Mouse (Mus musculus) kidney, embryonic 16.5 days (tissue): ENCODE measurements around the gene Ccdc194. TPM values are rescaled to one million over a fixed set of nuclear protein-coding genes. Genes with fewer than 3 reads are reported as not detected.
A peak's percentile ranks its signal among the peaks of the same experiment; 100 is the strongest.
"Not testable (repeated sequence)": the region's sequence is repeated elsewhere in the genome, so short reads cannot be mapped to it uniquely, and the experiment has no call there.

ENCODE experiments used
- ATAC-seq: fragments of 200-750 bp; cut with Nextera tagmentation; 2 replicates; pipeline ENCODE4 v1.8.0; 2017; ENCODE audit warnings: moderate TSS enrichment; ENCODE audit not compliant: low FRiP score, low TSS enrichment
- H3K27ac ChIP-seq: fragments of 300-500 bp; sonication (generic); 2 replicates; pipeline ENCODE4 v1.5.1; 2014; ENCODE audit warnings: low read length
- H3K27me3 ChIP-seq: fragments of 300-500 bp; sonication (generic); 2 replicates; pipeline ENCODE4 v1.6.1; 2014; ENCODE audit warnings: low read length, control low read depth, mixed read lengths; ENCODE audit not compliant: insufficient read depth
- H3K36me3 ChIP-seq: fragments of 300-500 bp; sonication (generic); 2 replicates; pipeline ENCODE4 v1.6.1; 2014; ENCODE audit warnings: low read length, control low read depth, mixed read lengths; ENCODE audit not compliant: insufficient read depth
- H3K4me1 ChIP-seq: fragments of 300-500 bp; sonication (generic); 2 replicates; pipeline ENCODE4 v1.6.1; 2014; ENCODE audit warnings: low read length, control low read depth, mixed read lengths; ENCODE audit not compliant: insufficient read depth
- H3K4me2 ChIP-seq: fragments of 300-500 bp; sonication (generic); replicated peaks from 2 replicates; pipeline ENCODE4 v1.6.1; 2014; ENCODE audit warnings: low read depth, low read length
- H3K4me3 ChIP-seq: fragments of 300-500 bp; sonication (generic); 2 replicates; pipeline ENCODE4 v1.5.1; 2014; ENCODE audit warnings: mild to moderate bottlenecking, low read length
- H3K9ac ChIP-seq: fragments of 300-500 bp; sonication (generic); replicated peaks from 2 replicates; pipeline ENCODE4 v1.6.1; 2014; ENCODE audit warnings: low read length
- H3K9me3 ChIP-seq: fragments of 300-500 bp; sonication (generic); 2 replicates; pipeline ENCODE4 v1.6.1; 2016; ENCODE audit warnings: low read length, control low read depth
- WGBS: fragments of 180-500 bp; shearing (Covaris S2); extraction: QIAGEN DNeasy Blood & Tissue Kit; methylation state at CpG from one replicate; pipeline ENCODE4 v1.1.7; 2014; 5-methylcytosine and 5-hydroxymethylcytosine counted together
- polyA plus RNA-seq: library from polyadenylated mRNA; unstranded; fragments of >200 nt; fragmentation: Nextera tagmentation; extraction: Ambion mirVana; gene quantifications from 2 replicates; pipeline ENCODE4 v1.2.1, GENCODE M21; 2015

Gene Ccdc194
- polyA plus RNA-seq, 1 experiment from 2014 or later, result 0.61 TPM

DNA sequence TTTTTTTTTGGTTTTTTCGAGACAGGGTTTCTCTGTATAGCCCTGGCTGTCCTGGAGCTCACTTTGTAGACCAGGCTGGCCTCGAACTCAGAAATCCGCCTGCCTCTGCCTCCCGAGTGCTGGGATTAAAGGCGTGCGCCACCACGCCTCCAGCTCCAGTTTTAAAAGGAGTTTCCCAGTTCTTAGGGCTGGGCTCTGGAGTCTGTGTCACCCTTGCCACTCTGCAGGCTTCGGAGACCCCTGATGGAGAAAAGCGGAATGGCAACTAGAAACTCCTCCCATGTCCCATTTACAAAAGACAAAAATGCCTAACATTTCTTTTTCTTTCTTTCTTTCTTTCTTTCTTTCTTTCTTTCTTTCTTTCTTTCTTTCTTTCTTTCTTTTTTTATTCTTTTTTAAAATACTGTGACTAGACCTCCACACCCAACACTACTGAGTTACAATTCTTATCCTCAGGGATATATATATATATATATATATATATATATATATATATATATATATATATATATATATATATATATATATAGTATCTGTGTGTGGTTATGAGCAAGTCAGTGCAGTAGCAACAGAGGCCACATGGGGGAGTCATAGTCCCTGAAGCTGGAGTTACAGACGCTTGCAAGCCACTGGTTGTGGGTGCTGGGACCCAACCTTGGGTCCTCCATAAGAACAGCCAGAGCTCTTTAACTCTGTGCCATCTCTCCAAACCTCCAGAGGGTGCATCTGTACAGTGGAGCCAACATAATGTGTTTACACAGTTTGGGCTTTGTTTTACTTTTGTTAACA is 6.3 kb downstream of the Ccdc194 start:
- H3K27me3 ChIP-seq, H3K27ac ChIP-seq, H3K9me3 ChIP-seq, H3K4me3 ChIP-seq, H3K4me2 ChIP-seq, H3K36me3 ChIP-seq, H3K9ac ChIP-seq, ATAC-seq: not testable (repeated sequence)
- 31% methylated on average over 10 of the region's 10 CpGs for WGBS
- peaks cover 10% of the 10 kb centered on the region; the same call in 1 of the 2 replicates for H3K4me1 ChIP-seq

- no peaks in the 10 kb centered on the region for H3K9me3 ChIP-seq
- no peaks in the 10 kb centered on the region for H3K36me3 ChIP-seq
- no peak for ATAC-seq
- H3K4me3 ChIP-seq, result no peak overlapping the region
- H3K9ac ChIP-seq, result no peak overlapping the region; the same call in 1 of the 2 replicates
- H3K4me1 ChIP-seq, result peaks cover 9% of the 10 kb centered on the region; the same call in 1 of the 2 replicates
- 19% methylated on average over 6 of the region's 6 CpGs for WGBS
- no peaks in the 10 kb centered on the region for H3K27me3 ChIP-seq
- no peak overlapping the region for H3K4me2 ChIP-seq
- peak overlapping the region; percentile 57; the same call in 1 of the 2 replicates for H3K27ac ChIP-seq
Measured at GRCm38 (mm10) chr8:71516786-71517185, 8.7 kb downstream of the Ccdc194 start.

DNA sequence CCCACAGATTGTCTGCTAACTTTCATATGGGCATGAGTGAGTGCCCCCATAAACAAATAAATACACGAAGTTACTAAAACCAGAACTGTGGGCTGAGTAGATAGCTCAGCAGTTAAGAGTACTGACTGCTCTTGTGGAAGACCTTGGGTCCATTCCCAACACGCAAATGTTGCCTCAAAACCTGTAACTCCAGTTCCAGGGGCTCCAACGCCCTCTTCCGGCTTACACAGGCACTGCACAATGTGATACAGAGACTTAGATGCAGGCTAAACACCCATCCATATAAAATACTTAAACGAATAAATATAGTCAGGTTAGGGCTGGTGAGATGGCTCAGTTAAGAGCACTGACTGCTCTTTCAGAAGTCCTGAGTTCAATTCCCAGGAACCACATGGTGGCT is 10.5 kb downstream of the Ccdc194 start:
- no peak overlapping the region for H3K9ac ChIP-seq
- 66% methylated on average over 5 of the region's 5 CpGs for WGBS

DNA sequence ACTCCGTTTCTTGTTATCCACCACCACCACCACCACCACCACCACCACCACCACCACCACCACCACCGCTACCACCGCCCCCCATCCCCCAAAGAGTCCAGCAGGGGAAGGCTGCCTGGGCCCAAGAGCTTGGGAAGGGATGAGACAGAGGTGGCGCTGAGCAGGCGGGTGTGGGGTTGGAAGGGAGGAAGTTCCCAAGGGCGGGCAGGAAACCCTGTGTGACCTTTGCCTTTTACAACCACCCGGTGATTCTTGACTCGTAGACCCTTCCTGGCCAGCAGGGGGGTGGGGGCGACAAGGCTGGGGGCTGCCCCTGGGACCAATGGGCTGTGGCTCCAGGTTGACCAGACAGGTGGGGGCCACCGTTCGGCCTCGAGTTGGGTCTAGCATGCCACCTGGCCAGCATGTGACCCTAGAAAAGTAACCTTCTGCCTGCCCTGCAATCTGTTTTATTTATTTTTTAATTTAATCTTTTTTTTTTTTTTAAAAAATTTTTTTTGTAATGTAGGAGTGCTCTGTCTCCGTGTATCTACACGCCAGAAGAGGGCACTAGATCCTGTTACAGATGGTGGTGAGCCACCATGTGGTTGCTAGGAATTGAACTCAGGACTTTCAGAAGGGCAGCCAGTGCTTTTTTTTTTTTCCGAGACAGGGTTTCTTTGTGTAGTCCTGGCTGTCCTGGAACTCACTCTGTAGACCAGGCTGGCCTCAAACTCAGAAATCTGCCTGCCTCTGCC is 12.3 kb downstream of the Ccdc194 start:
- H3K4me3 ChIP-seq, result no peak overlapping the region
- H3K9me3 ChIP-seq, result no peaks in the 10 kb centered on the region
- WGBS, result 54% methylated on average over 12 of the region's 15 CpGs
- H3K27ac ChIP-seq, result no peak overlapping the region
- H3K27me3 ChIP-seq, result peaks cover 14% of the 10 kb centered on the region
- H3K9ac ChIP-seq, result no peak overlapping the region
- H3K36me3 ChIP-seq, result no peaks in the 10 kb centered on the region
- H3K4me2 ChIP-seq, result no peak overlapping the region
- ATAC-seq, result 0 out of 2 replicates have a peak, but pooled peaks have one; percentile 17
- H3K4me1 ChIP-seq, result peaks cover 7% of the 10 kb centered on the region; the same call in 1 of the 2 replicates

More for the DNA sequence above, 10.5 kb downstream of the Ccdc194 start:
- no peak for ATAC-seq
- Histone ChIP-seq H3K4me1 (peaks cover 7% of the 10 kb centered on the region; the same call in 1 of the 2 replicates), H3K4me2 (no peak overlapping the region), H3K9me3 (no peaks in the 10 kb centered on the region), H3K27ac (no peak overlapping the region), H3K36me3 (no peaks in the 10 kb centered on the region), H3K27me3 (0 out of 2 replicates have a peak, but pooled peaks cover 3% of the 10 kb centered on the region), H3K4me3 (no peak overlapping the region)

DNA sequence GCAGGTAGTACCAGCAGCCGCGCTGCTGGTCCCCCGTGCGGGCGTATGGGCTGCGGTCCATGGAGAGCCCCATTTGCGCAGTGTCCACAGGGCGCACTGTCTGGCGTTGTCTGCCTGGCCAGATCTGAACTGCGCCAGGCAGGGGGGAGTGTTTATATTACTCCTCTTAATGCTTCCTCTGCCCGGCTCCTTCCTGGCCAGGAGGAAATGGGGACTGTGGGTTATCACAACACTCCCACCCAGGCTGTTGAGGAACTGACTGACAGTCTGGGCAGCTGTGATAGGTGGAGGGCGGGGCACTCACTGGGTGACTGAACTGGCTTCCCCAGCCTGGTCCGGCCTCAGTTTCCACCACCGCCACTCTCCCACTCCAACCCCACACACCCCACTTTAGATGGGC is 13.9 kb downstream of the Ccdc194 start, which contains the start of gene Plvap:
TSS of gene Plvap (minus strand) at position 109 of the 400 bp plus-strand sequence.
- H3K9ac ChIP-seq, result peak within 1 kb of the TSS; percentile 39
- no peaks in the 10 kb centered on the region for H3K36me3 ChIP-seq
- H3K4me3 ChIP-seq, result peak within 1 kb of the TSS; percentile 38
- H3K4me1 ChIP-seq, result peaks cover 7% of the 10 kb centered on the region
- peak within 1 kb of the TSS; percentile 24; the same call in 1 of the 2 replicates for H3K27ac ChIP-seq
- peak; percentile 71 for ATAC-seq
- no peaks in the 10 kb centered on the region for H3K9me3 ChIP-seq
- peaks cover 30% of the 10 kb centered on the region for H3K27me3 ChIP-seq
- H3K4me2 ChIP-seq, result peak within 1 kb of the TSS; percentile 89
- 33% methylated on average over 13 of the region's 14 CpGs for WGBS

DNA sequence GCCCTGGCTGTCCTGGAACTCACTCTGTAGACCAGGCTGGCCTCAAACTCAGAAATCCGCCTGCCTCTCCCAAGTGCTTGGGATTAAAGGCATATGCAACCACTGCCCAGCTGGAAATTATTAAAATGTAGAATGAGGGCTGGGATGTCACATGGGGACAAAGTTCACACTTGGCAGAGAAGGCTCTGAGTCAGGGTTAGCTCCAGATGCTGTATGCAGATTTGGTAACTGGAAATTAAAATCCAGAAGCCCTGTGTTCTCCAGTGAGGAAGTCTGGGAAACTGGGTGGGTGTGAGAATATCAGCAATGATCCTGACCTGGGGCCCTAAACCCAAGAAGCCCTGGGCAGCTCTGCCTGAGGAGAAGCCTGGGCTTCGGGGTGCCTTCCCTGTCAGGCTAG is 16.2 kb downstream of the Ccdc194 start:
- Histone ChIP-seq H3K27me3 (peaks cover 41% of the 10 kb centered on the region), H3K36me3 (no peaks in the 10 kb centered on the region), H3K4me3 (peak overlapping the region; percentile 38), H3K9me3 (no peaks in the 10 kb centered on the region), H3K27ac (no peak overlapping the region), H3K9ac (0 out of 2 replicates have a peak overlapping the region, but pooled peaks have one; percentile 26), H3K4me1 (peaks cover 6% of the 10 kb centered on the region), H3K4me2 (peak overlapping the region; percentile 89)
- no peak for ATAC-seq
- WGBS, result 76% methylated on average over 2 of the region's 2 CpGs

- Histone ChIP-seq H3K27me3 (peaks cover 41% of the 10 kb centered on the region), H3K4me1 (peaks cover 6% of the 10 kb centered on the region), H3K27ac (no peak overlapping the region), H3K36me3 (no peaks in the 10 kb centered on the region), H3K4me2 (peak overlapping the region; percentile 89), H3K9me3 (no peaks in the 10 kb centered on the region), H3K9ac (peak overlapping the region; percentile 67), H3K4me3 (peak overlapping the region; percentile 56)
- under 1% methylated on average over 61 of the region's 61 CpGs for WGBS
- ATAC-seq, result peak; percentile 72; the same call in 1 of the 2 replicates
Measured at GRCm38 (mm10) chr8:71507589-71508104, 17.9 kb downstream of the Ccdc194 start.

DNA sequence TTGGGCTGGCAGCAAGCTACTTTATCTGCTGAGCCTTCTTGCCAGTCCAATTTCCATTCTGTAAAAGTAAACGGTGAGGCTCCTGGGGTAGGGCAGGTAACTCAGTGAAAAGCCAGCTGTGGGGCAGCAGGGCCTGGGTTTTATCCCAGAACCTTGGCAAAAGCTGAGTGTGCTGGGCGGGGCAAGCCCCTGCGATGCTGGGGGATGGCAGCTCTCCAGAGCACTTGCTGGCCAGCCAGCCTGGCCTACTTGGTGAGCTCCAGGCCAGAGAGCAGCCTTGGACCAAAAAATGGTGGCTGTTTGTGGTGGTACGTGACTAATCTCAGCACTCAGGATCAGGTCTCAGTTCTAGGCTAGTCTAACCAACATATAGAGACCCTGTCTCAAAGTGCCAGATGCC is 19.5 kb downstream of the Ccdc194 start:
- no peak for ATAC-seq
- H3K27me3 ChIP-seq, result peaks cover 41% of the 10 kb centered on the region
- H3K4me1 ChIP-seq, result peaks cover 6% of the 10 kb centered on the region
- no peaks in the 10 kb centered on the region for H3K9me3 ChIP-seq
- no peak overlapping the region for H3K9ac ChIP-seq
- no peak overlapping the region for H3K27ac ChIP-seq
- WGBS, result 77% methylated on average over 4 of the region's 4 CpGs
- no peak overlapping the region for H3K4me2 ChIP-seq
- no peak overlapping the region for H3K4me3 ChIP-seq
- no peaks in the 10 kb centered on the region for H3K36me3 ChIP-seq

DNA sequence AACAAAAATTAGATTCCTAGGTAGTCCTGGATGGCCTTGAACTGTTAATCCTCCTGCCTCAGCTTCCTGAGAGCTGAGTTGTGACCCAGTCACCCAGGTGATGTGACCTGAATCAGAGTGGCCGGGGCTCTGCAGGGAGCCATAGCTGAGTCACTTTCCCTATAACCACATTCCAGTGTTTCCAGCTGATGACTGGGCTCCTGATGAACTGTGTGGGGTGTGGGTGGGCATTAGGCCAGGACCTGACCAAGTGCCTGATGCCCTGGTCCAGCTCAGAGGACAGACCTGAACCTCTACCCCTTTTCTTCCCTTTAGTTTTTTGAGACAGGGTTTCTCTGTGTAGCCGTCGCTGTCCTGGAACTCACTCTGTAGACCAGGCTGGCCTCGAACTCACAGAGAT is 20.2 kb downstream of the Ccdc194 start:
- H3K27ac ChIP-seq, result no peak overlapping the region
- no peaks in the 10 kb centered on the region for H3K9me3 ChIP-seq
- H3K4me1 ChIP-seq, result peaks cover 6% of the 10 kb centered on the region
- ATAC-seq, result no peak
- no peak overlapping the region for H3K9ac ChIP-seq
- H3K4me2 ChIP-seq, result no peak overlapping the region
- 94% methylated on average over 4 of the region's 4 CpGs for WGBS
- no peaks in the 10 kb centered on the region for H3K36me3 ChIP-seq
- peaks cover 41% of the 10 kb centered on the region for H3K27me3 ChIP-seq
- no peak overlapping the region for H3K4me3 ChIP-seq
